Mouse (Mus musculus) urinary bladder, adult 18-20 months (tissue): ENCODE results near the gene Edc3.
"Not testable (repeated sequence)": the region's sequence is repeated elsewhere in the genome, so short reads cannot be mapped to it uniquely, and the experiment has no call there.

Experiments used
- DNase-seq, 2 experiments: peaks; one replicate each; pipeline ENCODE4 v3.0.0; 2022; ENCODE audit warnings: low spot score in 2 of 2, mixed read lengths in 2 of 2

Edc3 gene

DNA sequence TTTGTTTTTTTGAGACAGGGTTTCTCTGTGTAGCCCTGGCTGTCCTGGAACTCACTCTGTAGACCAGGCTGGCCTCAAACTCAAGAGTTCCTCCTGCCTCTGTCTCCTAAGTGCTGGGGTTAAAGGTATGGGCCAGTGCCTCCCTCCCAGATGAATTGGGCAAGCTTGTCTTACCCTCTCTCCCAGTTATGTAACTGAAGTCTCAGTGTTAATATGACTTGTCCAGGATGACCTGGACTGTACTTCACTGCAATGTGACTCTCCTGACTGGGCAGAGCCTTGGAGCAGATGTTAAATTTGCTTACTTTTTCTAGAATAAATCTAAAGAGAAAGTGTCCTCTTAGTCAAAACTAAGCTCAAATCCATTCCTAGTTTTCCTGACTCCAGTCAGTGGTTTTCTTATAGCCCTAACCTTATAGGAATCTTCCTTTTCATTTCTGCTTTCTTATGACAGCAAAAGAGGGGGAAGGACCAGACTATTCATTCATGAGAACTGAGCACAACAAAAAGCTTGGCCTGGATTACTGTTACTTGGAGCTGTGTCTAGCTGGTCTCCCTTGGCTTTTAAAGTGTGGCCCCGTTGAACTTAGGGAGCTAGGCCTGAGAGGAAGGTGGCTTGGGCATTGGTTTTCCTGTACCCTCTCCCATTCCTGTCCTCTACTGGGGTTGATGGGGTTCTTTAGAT, 9.7 kb upstream of the Edc3 start:
- no peak for DNase-seq

DNA sequence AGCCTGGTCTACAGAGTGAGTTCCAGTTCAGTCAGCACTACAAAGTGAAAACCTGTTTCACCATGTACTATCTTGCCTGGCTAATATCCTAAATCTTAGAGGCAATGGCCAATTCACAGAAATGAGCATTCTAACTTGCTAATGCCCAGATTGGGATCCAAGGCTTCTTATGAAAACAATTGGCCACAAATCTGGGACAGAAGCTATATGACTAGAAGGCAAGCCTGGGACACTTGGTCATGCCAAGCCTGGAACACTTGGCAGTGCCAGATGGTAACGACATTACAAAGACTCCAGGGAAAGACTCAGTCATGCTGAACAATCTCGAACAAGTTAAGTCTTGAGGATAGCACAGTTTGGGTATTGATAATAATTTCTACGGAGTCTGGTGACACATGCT, 1.8 kb upstream of the Edc3 start:
- DNase-seq, result no peak

DNA sequence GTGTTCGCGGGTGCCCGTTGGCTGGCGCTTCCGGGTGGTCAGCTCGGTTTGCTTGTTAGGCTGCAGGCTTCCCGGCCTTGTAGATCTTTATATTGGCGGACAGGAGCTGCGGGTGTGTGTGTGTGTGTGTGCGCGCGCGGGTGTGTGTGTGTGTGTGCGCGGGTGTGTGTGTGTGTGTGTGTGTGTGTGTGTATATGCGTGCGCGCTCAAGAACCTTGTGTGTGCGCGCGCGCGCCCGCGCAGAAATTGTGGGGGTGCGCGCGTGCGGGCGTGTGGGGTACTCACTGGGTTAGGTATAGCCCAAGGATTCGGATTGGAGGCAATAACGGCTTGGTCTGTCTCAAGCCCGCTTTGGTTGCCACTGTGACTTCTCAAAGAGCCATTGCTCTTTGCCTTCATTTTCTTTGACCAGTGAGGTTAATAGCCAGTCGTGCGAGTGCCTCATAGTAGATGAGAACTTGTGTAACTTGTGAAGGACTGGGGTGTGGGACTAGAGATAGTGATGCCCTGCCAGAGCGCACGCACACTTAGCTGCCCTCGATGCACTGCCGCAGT, 457 bp downstream of the Edc3 start:
- DNase-seq, result peak in 1 of 2 experiments; percentile 31

DNA sequence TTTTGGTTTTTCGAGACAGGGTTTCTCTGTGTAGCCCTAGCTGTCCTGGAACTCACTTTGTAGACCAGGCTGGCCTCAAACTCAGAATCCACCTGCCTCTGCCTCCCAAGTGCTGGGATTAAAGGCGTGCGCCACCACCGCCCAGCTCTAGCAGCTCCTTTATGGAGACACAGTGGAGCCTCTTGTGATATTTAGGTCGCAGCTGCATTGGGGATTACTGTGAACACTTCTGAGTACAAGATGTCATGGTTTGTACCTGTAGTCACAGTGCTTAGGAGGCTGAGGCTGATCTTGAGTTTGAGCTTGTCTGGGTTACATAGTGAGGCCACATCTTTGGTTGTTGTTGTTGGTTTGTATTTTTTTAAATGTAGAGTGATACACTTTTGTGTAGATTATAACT, 1.9 kb downstream of the Edc3 start:
- not testable (repeated sequence) for DNase-seq

DNA sequence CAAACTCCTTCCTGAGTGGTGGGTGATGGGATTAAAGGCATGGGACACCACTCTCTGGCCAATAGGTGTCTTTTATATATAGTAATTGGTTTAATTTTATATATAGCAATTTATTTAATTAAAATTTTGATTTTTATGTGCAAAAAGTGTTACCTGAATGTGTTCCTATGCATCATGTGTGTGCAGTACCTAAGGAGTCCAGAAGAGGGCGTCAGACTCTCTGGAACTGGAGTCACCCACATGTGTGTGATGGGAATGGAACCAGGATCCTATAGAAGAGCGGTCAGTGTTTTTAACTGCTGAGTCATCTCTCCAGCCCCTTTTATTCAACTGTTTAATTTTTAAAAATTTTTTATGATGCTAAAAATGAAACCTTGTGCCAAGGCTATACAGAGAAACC, 3.9 kb downstream of the Edc3 start:
- no peak for DNase-seq

DNA sequence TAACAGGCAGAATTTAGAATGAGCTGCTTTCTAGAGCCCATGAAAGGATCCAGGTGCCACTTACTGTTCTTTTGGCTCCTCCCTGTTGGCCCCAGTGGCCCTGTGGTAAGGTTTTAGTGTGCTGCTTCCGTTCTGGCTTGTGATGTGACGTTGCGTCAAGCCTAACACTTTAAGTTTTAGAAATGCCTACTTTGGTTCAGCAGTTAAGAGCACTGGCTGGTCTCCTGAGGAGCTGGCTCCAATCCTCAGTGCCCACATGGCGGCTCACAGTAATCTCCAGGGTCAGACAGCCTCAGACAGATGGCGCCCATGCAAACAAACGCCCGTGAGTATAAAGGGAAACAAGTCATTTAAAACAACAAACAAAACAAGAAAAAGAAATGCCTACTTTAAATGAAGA, 10.1 kb downstream of the Edc3 start:
- no peak for DNase-seq

DNA sequence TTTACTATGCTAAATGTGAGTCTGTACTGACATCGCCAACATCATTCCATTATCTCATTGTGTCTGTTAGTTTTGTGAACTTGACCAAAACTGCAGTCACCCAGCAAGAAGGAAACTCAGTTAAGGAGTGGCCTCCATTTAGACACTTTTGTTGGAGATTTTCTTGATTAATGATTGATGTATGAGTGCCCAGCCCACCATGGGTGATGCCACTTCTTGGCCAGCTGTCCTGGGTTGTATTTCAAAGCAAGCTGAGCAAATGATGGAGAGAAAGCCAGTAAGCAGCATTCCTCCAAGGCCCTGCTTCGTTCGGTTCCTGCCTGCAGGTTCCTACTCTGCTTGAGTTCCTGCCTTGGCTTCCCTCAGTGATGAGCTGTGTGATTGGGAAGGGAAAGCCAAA, 12.4 kb downstream of the Edc3 start:
- DNase-seq, result no peak

DNA sequence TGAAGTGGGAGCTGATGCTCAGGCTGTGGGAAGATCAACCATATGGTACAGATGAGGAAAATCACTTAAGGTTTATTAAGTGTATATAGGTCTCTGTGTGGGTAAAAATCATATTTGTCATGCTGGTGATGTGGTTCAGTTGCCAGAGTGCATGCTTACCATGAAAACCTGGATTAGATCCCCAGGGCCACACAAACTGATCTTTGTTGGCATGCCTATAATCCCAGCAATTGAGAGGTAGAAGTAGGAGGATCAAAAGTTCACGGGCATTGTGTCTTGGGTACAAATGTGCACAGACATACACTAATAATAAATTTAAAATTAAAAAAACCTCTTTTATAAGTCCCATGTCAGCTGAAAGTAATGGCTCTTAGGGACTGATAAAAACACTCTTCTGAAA, 14.0 kb downstream of the Edc3 start:
- no peak for DNase-seq

DNA sequence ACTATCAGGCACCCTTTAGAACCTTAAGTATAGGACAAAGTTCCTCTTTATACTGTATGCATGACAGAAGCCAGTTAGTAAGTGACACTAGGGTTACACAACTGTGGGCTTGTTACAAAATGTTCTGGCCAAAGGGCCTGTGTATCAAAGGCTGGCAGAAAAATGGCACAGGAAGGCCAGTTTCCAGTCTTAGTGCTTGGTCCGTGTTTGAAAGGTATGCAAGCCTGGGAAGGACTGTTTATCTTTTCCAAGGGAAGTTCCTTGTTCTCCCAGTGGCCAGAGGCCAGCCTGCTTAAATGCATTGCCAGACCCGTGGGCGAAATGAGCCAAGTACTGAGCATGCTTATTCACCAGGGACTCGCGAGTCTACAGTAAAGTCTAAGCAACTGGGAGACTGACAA, 15.0 kb downstream of the Edc3 start:
- DNase-seq, result peak in 1 of 2 experiments; percentile 58

DNA sequence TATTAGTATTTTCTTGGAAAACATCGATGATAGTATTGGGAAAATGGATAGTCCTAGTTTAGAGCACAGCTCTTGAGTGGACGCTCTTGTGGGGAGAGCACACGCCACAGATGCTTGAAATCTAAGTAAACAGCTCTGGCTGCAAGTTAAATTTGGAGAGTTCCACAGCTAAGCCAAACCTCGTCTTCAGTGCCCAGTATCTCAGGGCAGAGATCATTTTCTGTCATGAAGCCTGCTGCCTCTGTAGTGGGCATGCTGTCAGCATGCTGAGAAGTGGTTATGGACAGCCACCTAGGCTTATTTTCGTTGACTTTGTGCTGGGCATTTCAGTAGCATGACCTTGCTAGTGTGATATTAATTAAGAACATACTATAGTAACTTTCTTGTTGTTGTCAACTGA, 15.5 kb downstream of the Edc3 start:
- DNase-seq, result no peak

DNA sequence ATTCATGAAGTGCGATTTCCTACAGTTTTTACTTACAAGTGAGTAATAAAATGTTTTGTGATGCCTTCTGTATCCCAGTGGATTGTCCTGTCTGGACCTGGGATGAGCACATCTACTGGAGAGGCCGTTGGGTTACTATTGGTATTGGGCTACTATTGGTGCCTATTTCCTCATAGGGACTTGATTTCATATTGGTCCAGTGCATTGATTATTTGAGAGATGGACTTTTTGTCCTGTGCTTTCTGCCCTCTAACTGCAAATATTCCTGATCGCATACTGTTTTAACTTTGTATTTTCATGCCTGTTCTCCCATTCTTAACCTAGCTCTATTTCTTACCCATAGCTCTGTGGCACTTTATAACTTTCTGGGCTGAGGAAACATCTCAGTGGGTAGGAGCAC, 16.4 kb downstream of the Edc3 start:
- DNase-seq, result no peak

DNA sequence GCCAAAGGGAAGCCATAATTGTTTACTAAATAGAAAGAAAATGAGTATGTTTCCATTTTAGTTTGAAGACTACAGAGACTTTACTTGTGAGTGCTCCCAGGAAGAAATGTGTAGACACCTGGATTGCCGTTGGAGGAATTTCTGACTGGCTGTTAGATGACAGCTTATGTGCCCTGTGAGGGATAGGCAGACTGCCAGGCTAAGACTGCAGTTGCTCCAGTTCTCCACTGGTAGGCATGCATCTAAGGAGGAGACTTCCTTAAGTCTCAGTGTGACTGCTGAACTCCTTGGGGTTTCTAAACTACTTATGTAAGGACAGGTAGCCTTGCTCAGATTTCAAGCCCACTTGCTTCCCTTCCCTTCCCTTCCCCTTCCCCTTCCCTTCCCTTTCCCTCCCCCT, 20.0 kb downstream of the Edc3 start:
- DNase-seq, result no peak

DNA sequence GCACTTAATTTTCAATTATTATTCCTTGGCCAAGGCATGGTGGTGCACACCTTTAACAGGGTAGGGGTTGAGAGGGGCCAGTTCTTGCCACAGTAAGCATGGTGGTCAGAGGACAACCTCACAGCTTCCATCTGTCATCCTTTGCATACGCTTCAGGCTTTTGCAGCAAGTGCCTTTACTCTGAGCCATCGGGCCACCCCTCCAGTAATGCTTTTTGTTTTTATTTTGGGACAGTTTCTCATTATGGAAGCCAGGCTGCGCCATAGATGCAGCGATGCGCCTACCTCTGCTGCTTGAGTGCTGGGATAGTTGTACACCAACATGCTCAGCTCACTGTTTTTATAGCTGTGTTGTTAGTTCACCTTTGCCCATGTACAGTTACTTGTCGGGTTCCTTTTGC, 25.3 kb downstream of the Edc3 start:
- no peak for DNase-seq

DNA sequence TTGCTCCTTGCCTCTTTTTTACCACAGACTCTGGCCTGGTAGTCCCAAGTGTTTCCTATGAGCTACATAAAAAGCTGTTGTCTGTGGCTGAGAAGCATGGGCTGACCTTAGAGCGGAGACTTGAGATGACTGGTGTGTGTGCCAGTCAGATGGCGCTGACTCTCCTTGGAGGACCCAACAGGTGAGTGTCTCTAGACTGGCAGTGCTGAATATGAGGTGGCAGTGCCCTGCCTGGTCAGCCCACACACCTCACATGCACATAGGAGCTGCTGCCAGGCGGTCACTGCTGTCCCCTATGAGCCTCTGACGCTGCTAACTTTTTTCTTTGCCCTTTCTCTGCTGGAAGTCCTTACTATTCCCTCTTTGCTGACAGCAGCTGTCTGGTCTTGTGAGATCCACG, 31.5 kb downstream of the Edc3 start:
- DNase-seq, result no peak

DNA sequence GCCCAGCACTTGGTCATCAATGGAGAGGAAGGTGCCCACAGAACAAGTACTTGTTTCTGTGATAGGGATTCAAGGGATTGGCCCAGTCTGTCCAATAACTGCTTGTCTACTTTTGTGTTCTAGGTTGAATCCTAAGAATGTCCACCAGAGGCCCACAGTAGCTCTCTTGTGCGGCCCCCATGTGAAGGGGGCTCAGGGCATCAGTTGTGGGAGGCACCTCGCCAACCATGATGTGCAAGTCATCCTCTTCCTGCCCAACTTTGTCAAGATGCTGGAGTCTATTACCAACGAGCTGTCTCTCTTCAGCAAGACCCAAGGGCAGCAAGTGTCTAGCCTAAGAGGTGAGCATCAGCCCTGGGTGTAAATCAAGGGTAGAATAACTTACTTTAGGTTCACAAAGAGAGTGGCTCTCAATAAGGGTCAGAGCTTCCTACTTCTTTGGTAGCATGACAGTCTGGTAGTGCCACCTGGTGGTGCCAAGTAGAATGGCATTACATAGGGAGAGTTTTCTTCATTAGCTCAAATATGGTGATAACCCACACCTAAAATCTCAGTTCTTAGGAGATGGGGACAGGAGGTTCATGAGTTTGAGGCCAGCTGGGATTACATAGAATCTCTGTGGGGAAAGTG, 36.2 kb downstream of the Edc3 start:
- DNase-seq, result no peak

DNA sequence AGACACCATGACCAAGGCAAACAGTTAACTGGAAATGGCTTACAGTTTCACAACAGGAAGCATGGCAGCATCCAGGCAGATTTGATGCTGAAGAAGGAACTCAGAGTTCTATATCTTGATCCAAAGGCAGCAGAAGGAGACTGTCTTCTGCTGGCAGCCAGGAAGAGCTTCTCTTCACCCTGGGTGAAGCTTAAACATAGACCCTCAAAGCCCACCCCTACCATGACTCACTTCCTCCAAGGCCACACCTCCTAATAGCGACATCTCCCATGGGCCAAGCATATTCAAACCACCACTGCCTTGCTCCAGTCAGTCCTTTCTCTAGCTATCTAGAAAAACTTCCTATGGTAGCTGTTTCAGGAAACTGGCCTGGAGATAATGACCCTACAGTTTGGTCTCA, 38.7 kb downstream of the Edc3 start:
- no peak for DNase-seq

DNA sequence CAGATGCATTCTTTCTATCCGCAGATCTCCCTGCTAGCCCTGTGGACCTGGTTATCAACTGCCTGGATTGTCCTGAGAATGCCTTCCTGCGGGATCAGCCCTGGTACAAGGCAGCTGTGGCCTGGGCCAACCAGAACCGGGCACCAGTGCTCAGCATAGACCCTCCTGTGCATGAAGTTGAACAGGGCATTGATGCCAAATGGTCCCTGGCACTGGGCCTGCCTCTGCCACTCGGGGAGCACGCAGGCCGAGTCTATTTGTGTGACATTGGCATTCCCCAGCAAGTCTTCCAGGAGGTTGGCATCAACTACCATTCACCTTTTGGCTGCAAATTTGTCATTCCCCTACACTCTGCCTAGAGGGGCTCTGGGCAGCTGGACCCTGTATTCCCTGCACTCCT, 39.8 kb downstream of the Edc3 start:
- no peak for DNase-seq

DNA sequence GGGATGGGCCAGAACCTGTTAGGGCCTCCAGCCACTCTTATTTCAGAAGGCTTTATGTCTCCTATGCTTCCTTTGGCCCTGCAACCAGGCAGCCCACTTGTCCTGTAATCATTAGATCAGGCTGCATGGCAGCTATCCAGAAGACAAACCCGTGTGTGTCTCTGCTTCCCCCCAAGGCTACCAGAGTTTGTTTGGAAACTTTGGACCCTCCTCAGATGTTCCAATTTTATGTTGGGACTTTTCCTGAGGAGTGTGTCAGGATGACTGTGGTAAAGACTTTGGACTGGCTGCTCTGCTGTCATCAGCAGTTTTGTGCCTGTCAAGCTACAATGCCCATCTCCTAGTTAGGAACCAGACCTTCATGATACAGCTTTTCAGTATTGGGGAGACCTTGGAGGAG, 40.5 kb downstream of the Edc3 start:
- DNase-seq, result no peak

DNA sequence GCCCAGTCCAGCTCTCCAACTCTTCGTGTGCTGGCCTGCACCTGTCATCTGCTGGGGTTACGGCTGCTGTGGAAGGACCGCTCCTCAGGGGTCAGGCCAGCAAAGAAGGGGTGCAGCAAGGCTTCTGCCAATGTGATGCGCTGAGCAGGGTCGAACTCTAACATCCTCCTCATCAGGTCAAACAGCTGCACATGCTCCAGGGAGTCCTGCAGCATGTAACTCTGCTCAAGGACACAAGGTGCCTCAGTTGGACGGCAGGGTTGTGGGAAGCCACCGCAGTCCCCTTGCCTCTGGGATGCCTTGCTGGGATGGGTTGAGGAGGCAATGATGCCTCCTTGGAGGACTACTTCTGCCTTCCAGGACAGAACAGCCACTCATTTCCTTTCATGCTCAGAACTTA, 42.6 kb downstream of the Edc3 start:
- no peak for DNase-seq

DNA sequence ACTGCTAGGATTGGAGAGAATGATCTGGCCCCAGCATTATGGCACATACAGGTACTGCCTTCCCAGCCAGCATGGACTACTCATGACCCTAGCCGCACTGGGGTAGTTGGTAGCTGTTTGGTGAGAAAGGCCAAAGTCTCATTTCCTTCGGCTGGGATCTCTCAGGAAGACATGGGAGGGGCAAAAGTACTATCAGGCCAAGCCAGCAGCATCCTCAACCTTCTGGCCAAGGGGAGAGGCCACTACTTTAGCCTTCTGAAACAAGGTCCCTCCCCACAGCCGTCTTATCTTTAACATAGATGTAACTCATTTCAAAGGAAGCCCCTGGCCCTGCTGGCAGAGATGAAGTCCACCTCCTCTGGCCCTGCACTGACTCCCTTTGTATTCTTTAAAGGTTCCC, 49.2 kb downstream of the Edc3 start:
- no peak for DNase-seq

DNA sequence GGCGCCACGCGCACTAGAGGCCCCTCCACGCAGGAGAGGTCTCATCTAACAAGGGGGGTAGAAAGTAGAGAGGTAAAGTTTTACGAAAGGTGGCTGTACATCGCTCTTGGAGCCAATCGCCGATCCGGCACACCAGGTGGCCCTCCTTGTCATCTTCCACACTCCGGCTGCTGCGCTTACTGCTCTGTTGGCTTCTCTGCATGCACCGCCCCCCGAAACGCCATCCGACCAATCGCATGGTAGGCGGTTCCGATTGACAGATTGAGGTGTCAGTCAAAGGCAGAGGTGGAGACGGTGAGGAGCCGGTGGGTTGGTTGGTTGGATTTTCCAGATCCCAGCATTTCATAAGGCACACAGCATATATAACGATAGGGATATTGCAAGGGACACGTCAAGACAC, 50.2 kb downstream of the Edc3 start:
- DNase-seq, result no peak

DNA sequence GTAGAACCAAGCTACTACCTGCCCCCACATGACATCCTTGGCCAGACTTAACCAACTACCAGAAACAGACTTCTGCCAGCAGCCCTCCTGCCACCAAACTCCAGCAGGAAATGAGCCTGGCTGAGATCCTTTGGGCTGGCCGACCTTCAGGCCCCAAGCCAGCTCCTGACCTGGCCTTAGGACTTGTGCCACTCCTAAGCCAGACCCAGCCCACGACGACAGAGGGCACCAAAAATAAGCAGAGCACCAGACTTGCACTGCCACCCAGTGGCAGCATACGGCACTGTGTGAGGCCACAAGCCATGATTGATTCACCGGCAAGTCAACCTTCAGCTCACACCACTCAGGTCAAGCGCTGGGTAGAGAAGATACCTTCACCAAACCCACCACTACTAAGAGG, 50.9 kb downstream of the Edc3 start:
- peak; percentile 37 to 54 for DNase-seq

DNA sequence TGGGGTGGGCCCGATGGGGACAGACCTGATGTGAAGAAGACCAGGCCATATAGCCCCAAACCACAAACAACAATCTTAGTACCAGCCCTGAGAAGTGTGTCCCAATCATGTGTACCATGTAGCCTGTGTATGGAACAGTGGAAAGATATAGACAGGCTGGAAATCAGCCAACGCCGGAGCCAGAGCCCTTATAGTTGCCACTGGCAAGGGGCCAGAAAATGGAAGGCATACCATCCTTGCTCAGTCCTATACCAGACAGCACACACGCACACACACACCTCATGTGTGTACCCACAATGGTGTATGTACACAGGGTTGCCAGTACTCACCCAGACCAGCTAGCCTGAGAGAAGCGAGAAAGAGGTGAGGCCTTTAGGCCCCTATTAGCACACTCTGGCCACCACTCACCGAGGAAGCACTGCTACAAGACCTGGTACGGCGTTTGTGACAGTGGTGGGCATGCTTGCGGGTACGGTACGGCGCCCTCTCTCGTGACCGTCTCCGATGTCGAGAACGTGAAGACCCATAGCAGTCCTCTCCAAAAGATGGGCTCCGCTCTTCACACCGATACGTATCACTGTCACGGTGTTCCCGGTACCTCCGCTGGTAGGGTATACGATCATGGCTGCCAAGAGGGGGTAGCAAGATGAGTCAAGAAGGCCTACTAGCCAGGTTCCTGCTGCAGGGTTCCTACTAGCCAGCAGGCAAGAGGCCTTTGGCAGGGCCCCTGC, 52.2 kb downstream of the Edc3 start:
- DNase-seq, result no peak
